Mouse (Mus musculus): ENCODE data around the gene Inpp5k.
A peak's percentile ranks its signal among the peaks of the same experiment; 100 is the strongest.

Inpp5k gene

GRCm38 (mm10) chr11:75654471-75655390, 23.9 kb downstream of the Inpp5k start:
- peak; percentile 62 for DNase-seq (ENCODE audit: low read depth, low spot score)

- peak; percentile 76 for DNase-seq (ENCODE audit: low read depth, low spot score)
These were observed 25.1 kb downstream of the Inpp5k start for GRCm38 (mm10) chr11:75655621-75656545.

GRCm38 (mm10) chr11:75656621-75657590, 26.1 kb downstream of the Inpp5k start:
- peak; percentile 49 for DNase-seq (ENCODE audit: low read depth, low spot score)

- no peak for DNase-seq (ENCODE audit: low read depth, low spot score)
These were observed 27.1 kb downstream of the Inpp5k start for GRCm38 (mm10) chr11:75657841-75658240.

- DNase-seq (ENCODE audit: low read depth, low spot score): no peak
These were observed 27.5 kb downstream of the Inpp5k start for GRCm38 (mm10) chr11:75658311-75658710.

GRCm38 (mm10) chr11:75658996-75659750, 28.4 kb downstream of the Inpp5k start:
- DNase-seq (ENCODE audit: low read depth, low spot score): no peak

- no peak for DNase-seq (ENCODE audit: low read depth, low spot score)
These were observed 29.3 kb downstream of the Inpp5k start for GRCm38 (mm10) chr11:75660081-75660590.

- no peak for DNase-seq (ENCODE audit: low read depth, low spot score)
These were observed 30.4 kb downstream of the Inpp5k start for GRCm38 (mm10) chr11:75660941-75661800.

- DNase-seq (ENCODE audit: low read depth, low spot score): no peak
These were observed 31.3 kb downstream of the Inpp5k start for GRCm38 (mm10) chr11:75662131-75662530.

- no peak for DNase-seq (ENCODE audit: low read depth, low spot score)
These were observed 35.5 kb downstream of the Inpp5k start for GRCm38 (mm10) chr11:75666296-75666695.

GRCm38 (mm10) chr11:75668621-75669020, 37.8 kb downstream of the Inpp5k start:
- no peak for DNase-seq (ENCODE audit: low read depth, low spot score)

GRCm38 (mm10) chr11:75669176-75669852, 38.5 kb downstream of the Inpp5k start:
- no peak for DNase-seq (ENCODE audit: low read depth, low spot score)

- no peak for DNase-seq (ENCODE audit: low read depth, low spot score)
These were observed 39.0 kb downstream of the Inpp5k start for GRCm38 (mm10) chr11:75669853-75670200.

- DNase-seq (ENCODE audit: low read depth, low spot score): no peak
These were observed 40.8 kb downstream of the Inpp5k start for GRCm38 (mm10) chr11:75671426-75672180.

GRCm38 (mm10) chr11:75673411-75673810, 42.6 kb downstream of the Inpp5k start:
- no peak for DNase-seq (ENCODE audit: low read depth, low spot score)

- DNase-seq (ENCODE audit: low read depth, low spot score): no peak
These were observed 44.1 kb downstream of the Inpp5k start for GRCm38 (mm10) chr11:75674875-75675274.

- DNase-seq (ENCODE audit: low read depth, low spot score): no peak
These were observed 47.3 kb downstream of the Inpp5k start for GRCm38 (mm10) chr11:75677881-75678746.
